Mouse (Mus musculus): ENCODE data around the gene Gm2056. TPM values are rescaled to one million over a fixed set of nuclear protein-coding genes. Genes with fewer than 3 reads are reported as not detected.
"Not testable (repeated sequence)": the region's sequence is repeated elsewhere in the genome, so short reads cannot be mapped to it uniquely, and the experiment has no call there.

Gene Gm2056
- not detected in 2 replicates for polyA plus RNA-seq (2016; fragmentation: Nextera tagmentation; extraction: Ambion mirVana)

- H3K9ac ChIP-seq; H3K4me3 ChIP-seq; H3K36me3 ChIP-seq; ATAC-seq; H3K27ac ChIP-seq; H3K9me3 ChIP-seq (replicated peaks); H3K4me2 ChIP-seq; H3K27me3 ChIP-seq (replicated peaks); H3K4me1 ChIP-seq: not testable (repeated sequence)
- WGBS (ENCODE audit: insufficient replicate concordance), result 65% methylated on average over 1 of the region's 1 CpGs
These were observed at the start of gene Gm2056 for GRCm38 (mm10) chr12:88026704-88027103. TSS of gene Gm2056 (plus strand) at chr12:88027004.

- not testable (repeated sequence) for H3K4me3 ChIP-seq; H3K4me1 ChIP-seq; H3K27me3 ChIP-seq (replicated peaks); H3K9ac ChIP-seq; H3K9me3 ChIP-seq (replicated peaks); H3K27ac ChIP-seq; H3K36me3 ChIP-seq; ATAC-seq; H3K4me2 ChIP-seq
These were observed 42.8 kb upstream of the Gm2056 start for GRCm38 (mm10) chr12:87984000-87984399.

DNA sequence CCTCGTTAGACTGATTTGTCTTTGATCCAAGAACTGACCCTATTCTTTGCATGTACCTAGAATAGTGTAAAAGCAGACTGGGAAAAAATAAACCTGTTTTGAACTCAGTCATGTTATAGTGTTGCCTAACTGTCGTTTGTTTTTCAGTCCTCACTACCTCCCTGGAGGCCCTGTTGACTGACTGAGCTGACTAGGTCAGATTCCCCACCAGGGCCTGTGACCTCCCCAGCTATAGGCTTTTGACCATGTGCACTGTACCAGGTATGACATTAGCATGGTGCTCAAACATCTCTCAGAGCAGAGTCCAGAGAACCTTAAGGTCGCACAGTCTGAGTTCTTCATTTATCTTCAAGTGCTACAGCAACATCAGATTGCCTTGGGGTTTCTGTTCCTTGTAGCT, 22.7 kb upstream of the Gm2056 start:
- H3K4me2 ChIP-seq; H3K27ac ChIP-seq; H3K4me3 ChIP-seq; H3K27me3 ChIP-seq (replicated peaks); H3K9me3 ChIP-seq (replicated peaks); H3K4me1 ChIP-seq; H3K36me3 ChIP-seq; H3K9ac ChIP-seq: not testable (repeated sequence)
- 49% methylated on average over 3 of the region's 3 CpGs for WGBS (ENCODE audit: insufficient replicate concordance)
- ATAC-seq, result 0 out of 2 replicates have a peak, but pooled peaks have one; percentile 51

DNA sequence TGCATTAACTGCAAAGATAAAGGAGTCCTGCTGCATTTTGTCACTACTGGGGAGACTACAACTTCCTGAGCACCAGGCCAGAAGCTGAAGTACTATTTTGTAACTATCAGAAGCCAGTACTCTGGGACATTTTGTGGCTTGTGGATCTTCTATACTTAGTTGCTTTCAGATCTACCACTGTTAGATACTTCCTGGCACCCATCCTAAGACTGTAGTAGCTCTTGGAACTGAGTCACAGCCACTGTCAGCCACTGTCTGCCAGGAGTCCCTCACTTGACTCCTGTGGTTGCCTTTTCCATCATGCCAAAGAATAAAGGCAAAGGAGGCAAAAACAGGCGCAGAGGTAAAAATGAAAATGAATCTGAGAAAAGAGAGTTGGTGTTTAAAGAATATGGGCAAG, 15.3 kb upstream of the Gm2056 start, which contains the start of gene Gm2075:
Gene Gm2075, plus strand, starts transcription at position 301 of the 400 bp plus-strand sequence.
- ATAC-seq; H3K4me1 ChIP-seq; H3K9me3 ChIP-seq (replicated peaks); H3K9ac ChIP-seq; H3K4me3 ChIP-seq; H3K27ac ChIP-seq; H3K4me2 ChIP-seq; H3K36me3 ChIP-seq; H3K27me3 ChIP-seq (replicated peaks): not testable (repeated sequence)
- 17% methylated on average over 1 of the region's 1 CpGs for WGBS (ENCODE audit: insufficient replicate concordance)

DNA sequence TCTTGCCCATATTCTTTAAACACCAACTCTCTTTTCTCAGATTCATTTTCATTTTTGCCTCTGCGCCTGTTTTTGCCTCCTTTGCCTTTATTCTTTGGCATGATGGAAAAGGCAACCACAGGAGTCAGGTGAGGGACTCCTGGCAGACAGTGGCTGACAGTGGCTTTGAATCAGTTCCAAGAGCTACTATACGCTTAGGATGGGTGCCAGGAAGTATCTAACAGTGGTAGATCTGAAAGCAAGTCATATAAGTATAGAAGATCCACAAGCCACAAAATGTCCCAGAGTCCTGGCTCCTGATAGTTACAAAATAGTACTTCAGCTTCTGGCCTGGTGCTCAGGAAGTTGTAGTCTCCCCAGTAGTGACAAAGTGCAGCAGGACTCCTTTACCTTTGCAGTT, 8.1 kb upstream of the Gm2056 start, which contains the start of gene Gm6803:
Gene Gm6803, minus strand, starts transcription at position 101 of the 400 bp plus-strand sequence.
- not testable (repeated sequence) for H3K9ac ChIP-seq; H3K36me3 ChIP-seq; ATAC-seq; H3K4me1 ChIP-seq; H3K27me3 ChIP-seq (replicated peaks); H3K9me3 ChIP-seq (replicated peaks); H3K27ac ChIP-seq; H3K4me3 ChIP-seq; H3K4me2 ChIP-seq
- WGBS (ENCODE audit: insufficient replicate concordance), result 55% methylated on average over 2 of the region's 2 CpGs

DNA sequence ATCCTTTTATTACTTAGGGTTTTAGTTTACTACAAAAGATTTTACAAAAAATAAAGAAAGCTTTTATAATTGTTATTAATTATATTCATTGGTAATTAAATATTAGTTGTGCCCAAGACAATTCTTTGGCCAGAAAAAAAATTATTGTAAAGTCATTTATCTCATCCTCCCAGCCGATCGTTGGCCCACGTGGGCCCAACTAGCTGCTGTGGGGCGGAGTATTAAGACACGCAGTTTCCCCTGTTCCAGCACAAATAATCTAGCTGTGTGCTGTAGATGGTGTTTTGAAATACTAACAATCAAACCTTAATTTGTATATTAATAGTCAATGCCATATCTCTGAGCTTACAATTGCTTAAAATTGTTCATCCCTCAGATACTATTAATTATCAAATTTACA, 5.4 kb downstream of the Gm2056 start:
- not testable (repeated sequence) for H3K36me3 ChIP-seq; H3K27ac ChIP-seq; H3K4me1 ChIP-seq; H3K9ac ChIP-seq; H3K4me2 ChIP-seq; H3K4me3 ChIP-seq; H3K27me3 ChIP-seq (replicated peaks); ATAC-seq; H3K9me3 ChIP-seq (replicated peaks)
- WGBS (ENCODE audit: insufficient replicate concordance), result 77% methylated on average over 5 of the region's 5 CpGs

DNA sequence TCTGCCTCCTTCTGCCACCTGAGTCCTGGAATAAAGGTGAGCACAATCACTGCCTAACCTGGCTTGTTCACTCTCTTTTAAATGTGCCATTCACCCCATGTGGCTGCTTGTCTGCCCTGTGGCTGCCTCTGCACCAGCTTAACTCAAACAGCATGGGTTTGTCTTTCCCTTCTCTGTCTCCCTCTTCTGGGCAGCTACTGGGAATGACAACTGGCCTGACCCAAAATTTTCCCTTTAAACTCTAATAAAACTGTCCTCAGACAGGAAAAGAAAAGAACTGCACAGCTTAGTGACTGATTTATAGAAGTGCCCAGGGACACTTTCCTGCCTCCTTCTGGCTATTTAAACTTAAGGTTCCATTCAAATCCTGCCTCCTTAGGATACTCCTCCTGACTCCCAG, 12.3 kb downstream of the Gm2056 start:
- not testable (repeated sequence) for H3K9ac ChIP-seq

GRCm38 (mm10) chr12:88039703-88040102, 12.9 kb downstream of the Gm2056 start:
- H3K27me3 ChIP-seq (replicated peaks); H3K4me2 ChIP-seq; H3K4me1 ChIP-seq; ATAC-seq; H3K36me3 ChIP-seq; H3K9ac ChIP-seq; H3K27ac ChIP-seq; H3K4me3 ChIP-seq; H3K9me3 ChIP-seq (replicated peaks): not testable (repeated sequence)
- WGBS (ENCODE audit: insufficient replicate concordance), result 75% methylated on average over 1 of the region's 1 CpGs

More for the DNA sequence above, 12.3 kb downstream of the Gm2056 start:
- H3K4me2 ChIP-seq; ATAC-seq; H3K27me3 ChIP-seq (replicated peaks); H3K9me3 ChIP-seq (replicated peaks); H3K36me3 ChIP-seq; H3K4me3 ChIP-seq; H3K27ac ChIP-seq; H3K4me1 ChIP-seq: not testable (repeated sequence)

DNA sequence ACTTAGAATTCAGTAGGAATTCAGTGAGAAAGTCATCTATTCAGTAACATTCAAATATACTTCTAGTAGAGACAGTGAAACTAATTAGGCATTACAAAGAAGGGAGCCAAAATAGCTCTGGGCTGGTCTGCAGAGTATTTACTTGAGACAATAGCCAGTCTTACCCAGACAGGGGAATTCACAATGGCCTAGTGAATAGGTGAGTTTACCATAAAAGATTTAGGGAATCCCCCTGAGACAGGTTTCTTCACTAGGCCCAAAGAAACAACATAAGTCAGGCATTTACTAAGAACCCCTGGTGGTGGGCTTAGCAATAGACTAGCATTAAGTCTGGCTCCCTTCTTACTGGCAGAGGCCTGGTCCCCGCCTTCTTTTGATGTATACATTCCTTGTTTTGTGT, 18.4 kb downstream of the Gm2056 start:
- not testable (repeated sequence) for H3K36me3 ChIP-seq; H3K4me3 ChIP-seq; H3K4me1 ChIP-seq; H3K9me3 ChIP-seq (replicated peaks); H3K27me3 ChIP-seq (replicated peaks); H3K9ac ChIP-seq; H3K4me2 ChIP-seq; H3K27ac ChIP-seq; ATAC-seq
- WGBS (ENCODE audit: insufficient replicate concordance), result 46% methylated on average over 1 of the region's 1 CpGs

Other genes starting within 250 kb of the Gm2056 start
- not detected in 2 replicates for gene Gm21936, start 231.5 kb upstream of the Gm2056 start, polyA plus RNA-seq (2016; fragmentation: Nextera tagmentation; extraction: Ambion mirVana)
- gene BB287469, start 210.4 kb upstream of the Gm2056 start, polyA plus RNA-seq (2016; fragmentation: Nextera tagmentation; extraction: Ambion mirVana), result not detected in 2 replicates
- gene Gm2001, start 184.7 kb upstream of the Gm2056 start, polyA plus RNA-seq (2016; fragmentation: Nextera tagmentation; extraction: Ambion mirVana), result not detected in 2 replicates
- not detected in 2 replicates for gene Gm2016, start 152.9 kb upstream of the Gm2056 start, polyA plus RNA-seq (2016; fragmentation: Nextera tagmentation; extraction: Ambion mirVana)
- gene Gm2022, start 131.6 kb upstream of the Gm2056 start, polyA plus RNA-seq (2016; fragmentation: Nextera tagmentation; extraction: Ambion mirVana), result not detected in 2 replicates
- not detected in 2 replicates for gene Gm2035, start 107.1 kb upstream of the Gm2056 start, polyA plus RNA-seq (2016; fragmentation: Nextera tagmentation; extraction: Ambion mirVana)
- not detected in 2 replicates for gene Gm2042, start 72.9 kb upstream of the Gm2056 start, polyA plus RNA-seq (2016; fragmentation: Nextera tagmentation; extraction: Ambion mirVana)
- not detected in 2 replicates for gene Gm2075, start 15.2 kb upstream of the Gm2056 start, polyA plus RNA-seq (2016; fragmentation: Nextera tagmentation; extraction: Ambion mirVana)
- not detected in 2 replicates for gene Gm6803, start 8.2 kb upstream of the Gm2056 start, polyA plus RNA-seq (2016; fragmentation: Nextera tagmentation; extraction: Ambion mirVana)
- gene Gm16368, start 56.7 kb downstream of the Gm2056 start, polyA plus RNA-seq (2016; fragmentation: Nextera tagmentation; extraction: Ambion mirVana), result not detected in 2 replicates
- gene Gm10436, start 155.1 kb downstream of the Gm2056 start, polyA plus RNA-seq (2016; fragmentation: Nextera tagmentation; extraction: Ambion mirVana), result not detected in 2 replicates
- gene Gm8332, start 223.1 kb downstream of the Gm2056 start, polyA plus RNA-seq (2016; fragmentation: Nextera tagmentation; extraction: Ambion mirVana), result not detected in 2 replicates
- not detected in 2 replicates for gene Gm5662, start 247.5 kb downstream of the Gm2056 start, polyA plus RNA-seq (2016; fragmentation: Nextera tagmentation; extraction: Ambion mirVana)